Mouse (Mus musculus): ENCODE measurements around the gene Dyrk4. TPM values are rescaled to one million over a fixed set of nuclear protein-coding genes. Genes with fewer than 3 reads are reported as not detected.

Gene Dyrk4
- total and polyA plus RNA-seq, 3 experiments, result 0.08 TPM; not detected in 2

GRCm38 (mm10) chr6:126939487-126940171 is 18.0 kb upstream of the Dyrk4 start, which contains the start of the genes Rad51ap1 and D6Wsu163e:
Rad51ap1 (minus strand) TSS chr6:126939587.
D6Wsu163e (plus strand) TSS chr6:126939962.
- H3K9ac ChIP-seq (ENCODE audit: control insufficient read depth, low read depth, low read length, poor library complexity, severe bottlenecking), result peak within 1 kb of the TSS; percentile 86
- peak within 1 kb of the TSS; percentile 81 for H3K27ac ChIP-seq (ENCODE audit: control insufficient read depth, low read depth, low read length)
- H3K36me3 ChIP-seq (ENCODE audit: control insufficient read depth in 1 of 2, insufficient read depth in 2 of 2, low read length in 2 of 2), result peaks cover 8 to 15% of the 10 kb centered on the region in 2 experiments
- H3K79me2 ChIP-seq (ENCODE audit: control insufficient read depth, insufficient read depth, low read length, poor library complexity), result peaks cover 20% of the 10 kb centered on the region
- peak within 1 kb of the TSS; percentile 89 to 91 for H3K4me3 ChIP-seq (ENCODE audit: control insufficient read depth in 1 of 2, insufficient read depth in 1 of 2, low read depth in 2 of 2, low read length in 2 of 2)
- peak; percentile 97 for DNase-seq (ENCODE audit: low read depth, low spot score)
- H3K27me3 ChIP-seq (ENCODE audit: control insufficient read depth in 1 of 2, insufficient read depth in 2 of 2, low read length in 2 of 2), result no peaks in the 10 kb centered on the region
- H3K9me3 ChIP-seq (replicated peaks; ENCODE audit: insufficient read depth, low read length), result no peaks in the 10 kb centered on the region
- H3K4me1 ChIP-seq (ENCODE audit: control insufficient read depth in 1 of 2, insufficient read depth in 2 of 2, low read length in 2 of 2), result peaks cover 0 to 8% of the 10 kb centered on the region in 2 experiments; a peak in 1 of 4 replicates
- TF ChIP-seq EP300 (IDR thresholded peaks at IDR 0.05; ENCODE audit: low read depth in 1 of 2, low read length in 2 of 2) (no peak), GATA1 (IDR thresholded peaks at IDR 0.05; ENCODE audit: low read depth, low read length) (no peak), HCFC1 (IDR thresholded peaks at IDR 0.05; ENCODE audit: low read depth, low read length) (peak; percentile 91), RCOR1 (IDR thresholded peaks at IDR 0.05; ENCODE audit: low read depth, low read length) (no peak), POLR2A (IDR thresholded peaks at IDR 0.05; ENCODE audit: control insufficient read depth in 1 of 2, insufficient read depth in 1 of 2, low read depth in 1 of 2, low read length in 2 of 2, poor library complexity in 1 of 2) (peak in 1 of 2 experiments; percentile 80; a peak in 2 of 4 replicates), RAD21 (IDR thresholded peaks at IDR 0.05; ENCODE audit: low read depth, low read length) (no peak), POLR2AphosphoS2 (IDR thresholded peaks at IDR 0.05; ENCODE audit: low read length) (peak; percentile 76; the same call in 1 of the 2 replicates), ZNF384 (IDR thresholded peaks at IDR 0.05; ENCODE audit: low read depth, low read length) (peak; percentile 99), SIN3A (IDR thresholded peaks at IDR 0.05; ENCODE audit: low read length) (peak; percentile 99), TBP (IDR thresholded peaks at IDR 0.05; ENCODE audit: low read depth, low read length) (0 out of 2 replicates have a peak, but pooled peaks have one; percentile 29), ZC3H11A (IDR thresholded peaks at IDR 0.05; ENCODE audit: low read depth, low read length) (peak; percentile 100), TCF12 (IDR thresholded peaks at IDR 0.05; ENCODE audit: low read depth, low read length) (no peak), MYC (IDR thresholded peaks at IDR 0.05; ENCODE audit: low read depth, low read length) (peak; percentile 95), MAFK (IDR thresholded peaks at IDR 0.05; ENCODE audit: borderline replicate concordance, low read depth, low read length) (0 out of 2 replicates have a peak, but pooled peaks have one; percentile 28), GABPA (IDR thresholded peaks at IDR 0.05; ENCODE audit: low read depth, low read length) (no peak), MXI1 (IDR thresholded peaks at IDR 0.05; ENCODE audit: low read depth, low read length) (peak; percentile 99), UBTF (IDR thresholded peaks at IDR 0.05; ENCODE audit: borderline replicate concordance, insufficient read depth, low read depth, low read length) (no peak), BHLHE40 (IDR thresholded peaks at IDR 0.05; ENCODE audit: borderline replicate concordance, low read depth, low read length) (peak; percentile 92), MAZ (IDR thresholded peaks at IDR 0.05; ENCODE audit: low read depth, low read length) (0 out of 2 replicates have a peak, but pooled peaks have one; percentile 21), CTCF (IDR thresholded peaks at IDR 0.05 in 2 of 3, conservative IDR thresholded peaks at IDR 0.05 in 1 of 3; ENCODE audit: control insufficient read depth in 1 of 3, insufficient read depth in 1 of 3, low read depth in 2 of 3, low read length in 3 of 3, poor library complexity in 1 of 3, severe bottlenecking in 1 of 3) (no peak), CHD1 (IDR thresholded peaks at IDR 0.05; ENCODE audit: low read depth, low read length) (no peak), MYB (IDR thresholded peaks at IDR 0.05; ENCODE audit: low read depth, low read length) (peak; percentile 22; the same call in 1 of the 2 replicates), SMC3 (IDR thresholded peaks at IDR 0.05; ENCODE audit: low read depth, low read length) (no peak), TAL1 (IDR thresholded peaks at IDR 0.05; ENCODE audit: low read length) (no peak), NRF1 (IDR thresholded peaks at IDR 0.05; ENCODE audit: insufficient read depth, low read depth, low read length, poor library complexity, severe bottlenecking) (peak; percentile 91), KAT2A (conservative IDR thresholded peaks at IDR 0.05; ENCODE audit: low read depth, low read length) (no peak; the same call in 1 of the 2 replicates), MEF2A (IDR thresholded peaks at IDR 0.05; ENCODE audit: extremely low read depth, insufficient replicate concordance, low read depth, low read length, poor library complexity, severe bottlenecking) (no peak), NELFE (IDR thresholded peaks at IDR 0.05; ENCODE audit: low read depth, low read length) (peak; percentile 76), ETS1 (IDR thresholded peaks at IDR 0.05; ENCODE audit: low read depth, low read length) (peak; percentile 21; the same call in 1 of the 2 replicates), ZKSCAN1 (IDR thresholded peaks at IDR 0.05; ENCODE audit: low read depth, low read length) (no peak), USF1 (IDR thresholded peaks at IDR 0.05; ENCODE audit: low read depth, low read length) (peak; percentile 93), ZMIZ1 (IDR thresholded peaks at IDR 0.05; ENCODE audit: low read depth, low read length) (no peak; the same call in 1 of the 2 replicates), ELF1 (IDR thresholded peaks at IDR 0.05; ENCODE audit: low read depth, low read length) (peak; percentile 21; the same call in 1 of the 2 replicates), JUND (IDR thresholded peaks at IDR 0.05; ENCODE audit: low read depth, low read length) (no peak), E2F4 (IDR thresholded peaks at IDR 0.05; ENCODE audit: borderline replicate concordance, low read depth, low read length) (peak; percentile 88; the same call in 1 of the 2 replicates), POLR2AphosphoS5 (IDR thresholded peaks at IDR 0.05; ENCODE audit: borderline replicate concordance, low read depth, low read length) (no peak)
